Mouse (Mus musculus) megakaryocyte, embryonic 14.5 days (primary cell): ENCODE data around the gene Slc35a5. TPM values are rescaled to one million over a fixed set of nuclear protein-coding genes. Genes with fewer than 3 reads are reported as not detected.

ENCODE experiments used
- H3K27me3 ChIP-seq: replicated peaks from 2 replicates; pipeline ENCODE3; 2012; ENCODE audit warnings: inconsistent platforms
- H3K36me3 ChIP-seq: replicated peaks from 2 replicates; pipeline ENCODE3; 2012; ENCODE audit warnings: low read length, inconsistent platforms, mixed read lengths
- H3K4me1 ChIP-seq: 2 replicates; pipeline ENCODE4 v1.6.1; 2012; ENCODE audit warnings: inconsistent platforms
- H3K4me3 ChIP-seq: replicated peaks from 2 replicates; pipeline ENCODE3; 2012; ENCODE audit warnings: moderate library complexity, mild to moderate bottlenecking, inconsistent platforms
- H3K9me3 ChIP-seq: 2 replicates; pipeline ENCODE4 v1.6.1; 2012; ENCODE audit warnings: inconsistent platforms
- FLI1 ChIP-seq: IDR thresholded peaks from 2 replicates; pipeline ENCODE4 v1.6.1; 2012; ENCODE audit warnings: low read length, inconsistent platforms, mixed read lengths
- GATA1 ChIP-seq: IDR thresholded peaks from 3 replicates; pipeline ENCODE4 v1.6.1; 2012; ENCODE audit warnings: mixed read lengths, low read length, inconsistent platforms, borderline replicate concordance
- polyA plus RNA-seq: library from polyadenylated mRNA; stranded (reverse); fragments of >175 nt; gene quantifications from 2 replicates; pipeline ENCODE4 v1.2.3, GENCODE M21; 2012; ENCODE audit warnings: low replicate concordance; ENCODE audit not compliant: insufficient read depth

Gene Slc35a5
- polyA plus RNA-seq, 1 experiment, result not detected

- H3K9me3 ChIP-seq, result no peaks in the 10 kb centered on the region
- H3K4me3 ChIP-seq, result no peak overlapping the region
- no peak for TF ChIP-seq FLI1
- no peak for TF ChIP-seq GATA1
- H3K36me3 ChIP-seq, result no peaks in the 10 kb centered on the region
- H3K27me3 ChIP-seq, result peaks cover 2% of the 10 kb centered on the region
- H3K4me1 ChIP-seq, result peaks cover 27% of the 10 kb centered on the region
These were observed 39.7 kb downstream of the Slc35a5 start for GRCm38 (mm10) chr16:45118760-45119159.

GRCm38 (mm10) chr16:45117200-45117599 is 41.3 kb downstream of the Slc35a5 start:
- peaks cover 22% of the 10 kb centered on the region for H3K4me1 ChIP-seq
- H3K4me3 ChIP-seq, result no peak overlapping the region
- no peak for TF ChIP-seq FLI1
- TF ChIP-seq GATA1, result no peak
- H3K27me3 ChIP-seq, result peaks cover 2% of the 10 kb centered on the region
- no peaks in the 10 kb centered on the region for H3K36me3 ChIP-seq
- no peaks in the 10 kb centered on the region for H3K9me3 ChIP-seq

GRCm38 (mm10) chr16:45110498-45110897 is 48.0 kb downstream of the Slc35a5 start:
- Histone ChIP-seq H3K36me3 (no peaks in the 10 kb centered on the region), H3K27me3 (peaks cover 3% of the 10 kb centered on the region), H3K4me3 (no peak overlapping the region), H3K4me1 (peaks cover 8% of the 10 kb centered on the region), H3K9me3 (no peaks in the 10 kb centered on the region)
- no peak for TF ChIP-seq FLI1
- TF ChIP-seq GATA1, result no peak

GRCm38 (mm10) chr16:45108203-45108878 is 50.2 kb downstream of the Slc35a5 start:
- Histone ChIP-seq H3K4me3 (no peak overlapping the region), H3K9me3 (no peaks in the 10 kb centered on the region)

GRCm38 (mm10) chr16:45104993-45105392 is 53.5 kb downstream of the Slc35a5 start:
- Histone ChIP-seq H3K4me3 (no peak overlapping the region), H3K27me3 (peaks cover 4% of the 10 kb centered on the region), H3K4me1 (peaks cover 13% of the 10 kb centered on the region), H3K36me3 (no peaks in the 10 kb centered on the region), H3K9me3 (no peaks in the 10 kb centered on the region)
- TF ChIP-seq FLI1, result no peak
- TF ChIP-seq GATA1, result no peak

More at GRCm38 (mm10) chr16:45108203-45108878, 50.2 kb downstream of the Slc35a5 start:
- Histone ChIP-seq H3K36me3 (no peaks in the 10 kb centered on the region), H3K4me1 (peaks cover 4% of the 10 kb centered on the region), H3K27me3 (peaks cover 3% of the 10 kb centered on the region)
- TF ChIP-seq GATA1 (no peak), FLI1 (no peak)

GRCm38 (mm10) chr16:45100892-45101291 is 57.6 kb downstream of the Slc35a5 start:
- Histone ChIP-seq H3K36me3 (no peaks in the 10 kb centered on the region), H3K9me3 (no peaks in the 10 kb centered on the region), H3K4me3 (no peak overlapping the region), H3K4me1 (peaks cover 9% of the 10 kb centered on the region), H3K27me3 (peaks cover 28% of the 10 kb centered on the region)
- TF ChIP-seq GATA1 (no peak), FLI1 (no peak)

GRCm38 (mm10) chr16:45098886-45099210 is 59.7 kb downstream of the Slc35a5 start:
- Histone ChIP-seq H3K9me3 (no peaks in the 10 kb centered on the region), H3K27me3 (peaks cover 47% of the 10 kb centered on the region), H3K4me3 (no peak overlapping the region), H3K4me1 (peaks cover 24% of the 10 kb centered on the region), H3K36me3 (no peaks in the 10 kb centered on the region)
- TF ChIP-seq GATA1 (no peak), FLI1 (no peak)

GRCm38 (mm10) chr16:45098186-45098885 is 60.2 kb downstream of the Slc35a5 start:
- Histone ChIP-seq H3K4me1 (peaks cover 29% of the 10 kb centered on the region), H3K9me3 (no peaks in the 10 kb centered on the region), H3K36me3 (no peaks in the 10 kb centered on the region), H3K27me3 (peaks cover 52% of the 10 kb centered on the region), H3K4me3 (no peak overlapping the region)
- TF ChIP-seq GATA1 (no peak), FLI1 (no peak)

GRCm38 (mm10) chr16:45097467-45097866 is 61.0 kb downstream of the Slc35a5 start:
- peaks cover 37% of the 10 kb centered on the region for H3K4me1 ChIP-seq
- H3K36me3 ChIP-seq, result no peaks in the 10 kb centered on the region
- TF ChIP-seq GATA1 (no peak), FLI1 (no peak)
- H3K27me3 ChIP-seq, result peaks cover 58% of the 10 kb centered on the region
- no peak overlapping the region for H3K4me3 ChIP-seq
- no peaks in the 10 kb centered on the region for H3K9me3 ChIP-seq
